Mouse (Mus musculus) megakaryocyte-erythroid progenitor cell, adult 5 weeks (primary cell): ENCODE results near the gene Cnksr3. TPM values are rescaled to one million over a fixed set of nuclear protein-coding genes. Genes with fewer than 3 reads are reported as not detected.

ENCODE experiments used
- polyA plus RNA-seq: library from polyadenylated mRNA; stranded (reverse); fragments of >175 nt; gene quantifications from 2 replicates; pipeline ENCODE4 v1.2.3, GENCODE M21; 2012

The Cnksr3 gene
- polyA plus RNA-seq = 13.8 and 17.5 TPM in 2 replicates

GRCm38 (mm10) chr10:7211696-7212482 is at the start of gene Cnksr3:
Cnksr3 (minus strand) TSS chr10:7212237.

Other genes with a start within 250 kb of the Cnksr3 start
- gene Ipcef1, start 159.8 kb downstream of the Cnksr3 start, polyA plus RNA-seq = 0.19 and 0.25 TPM in 2 replicates